Mouse (Mus musculus): ENCODE measurements around the gene Hoxb6.

Hoxb6 gene

GRCm38 (mm10) chr11:96311520-96312417 is 19.5 kb downstream of the Hoxb6 start:
- TF ChIP-seq NANOG (IDR thresholded peaks at IDR 0.05; ENCODE audit: borderline replicate concordance, low read length) (peak; percentile 77), POU5F1 (IDR thresholded peaks at IDR 0.05; ENCODE audit: borderline replicate concordance, low read length) (no peak), CTCF (conservative IDR thresholded peaks at IDR 0.05; ENCODE audit: low read length) (peak; percentile 45)
- H3K4me3 ChIP-seq (replicated peaks; ENCODE audit: low read length) = peak overlapping the region; percentile 46; the same call in 1 of the 2 replicates
- peaks cover 100% of the 10 kb centered on the region for H3K27me3 ChIP-seq (ENCODE audit: insufficient read depth, low read length)
- H3K36me3 ChIP-seq (ENCODE audit: insufficient read depth, low read length) = no peaks in the 10 kb centered on the region
- no peaks in the 10 kb centered on the region for H3K9me3 ChIP-seq (ENCODE audit: low read length)
- H3K4me1 ChIP-seq (replicated peaks; ENCODE audit: low read depth, low read length) = peaks cover 35% of the 10 kb centered on the region

- Histone ChIP-seq H3K36me3 (ENCODE audit: insufficient read depth, low read length) (no peaks in the 10 kb centered on the region), H3K4me3 (replicated peaks; ENCODE audit: low read length) (no peak overlapping the region), H3K9me3 (ENCODE audit: low read length) (no peaks in the 10 kb centered on the region), H3K4me1 (replicated peaks; ENCODE audit: low read depth, low read length) (peaks cover 43% of the 10 kb centered on the region), H3K27me3 (ENCODE audit: insufficient read depth, low read length) (peaks cover 100% of the 10 kb centered on the region)
- TF ChIP-seq POU5F1 (IDR thresholded peaks at IDR 0.05; ENCODE audit: borderline replicate concordance, low read length) (no peak), NANOG (IDR thresholded peaks at IDR 0.05; ENCODE audit: borderline replicate concordance, low read length) (no peak), CTCF (conservative IDR thresholded peaks at IDR 0.05; ENCODE audit: low read length) (no peak)
Measured at GRCm38 (mm10) chr11:96313134-96313533, 20.9 kb downstream of the Hoxb6 start.

GRCm38 (mm10) chr11:96313806-96314428 is 21.6 kb downstream of the Hoxb6 start:
- Histone ChIP-seq H3K36me3 (ENCODE audit: insufficient read depth, low read length) (no peaks in the 10 kb centered on the region), H3K4me3 (replicated peaks; ENCODE audit: low read length) (no peak overlapping the region), H3K9me3 (ENCODE audit: low read length) (no peaks in the 10 kb centered on the region), H3K27me3 (ENCODE audit: insufficient read depth, low read length) (peaks cover 98% of the 10 kb centered on the region), H3K4me1 (replicated peaks; ENCODE audit: low read depth, low read length) (peaks cover 45% of the 10 kb centered on the region)
- no peak for TF ChIP-seq CTCF (conservative IDR thresholded peaks at IDR 0.05; ENCODE audit: low read length)
- TF ChIP-seq NANOG (IDR thresholded peaks at IDR 0.05; ENCODE audit: borderline replicate concordance, low read length) = no peak
- no peak for TF ChIP-seq POU5F1 (IDR thresholded peaks at IDR 0.05; ENCODE audit: borderline replicate concordance, low read length)

GRCm38 (mm10) chr11:96314671-96315343 is 22.5 kb downstream of the Hoxb6 start:
- peaks cover 53% of the 10 kb centered on the region for H3K4me1 ChIP-seq (replicated peaks; ENCODE audit: low read depth, low read length)
- H3K36me3 ChIP-seq (ENCODE audit: insufficient read depth, low read length) = no peaks in the 10 kb centered on the region
- TF ChIP-seq CTCF (conservative IDR thresholded peaks at IDR 0.05; ENCODE audit: low read length) = no peak
- TF ChIP-seq NANOG (IDR thresholded peaks at IDR 0.05; ENCODE audit: borderline replicate concordance, low read length) = no peak
- TF ChIP-seq POU5F1 (IDR thresholded peaks at IDR 0.05; ENCODE audit: borderline replicate concordance, low read length) = no peak
- H3K27me3 ChIP-seq (ENCODE audit: insufficient read depth, low read length) = peaks cover 98% of the 10 kb centered on the region
- H3K9me3 ChIP-seq (ENCODE audit: low read length) = no peaks in the 10 kb centered on the region
- no peak overlapping the region; the same call in 1 of the 2 replicates for H3K4me3 ChIP-seq (replicated peaks; ENCODE audit: low read length)

GRCm38 (mm10) chr11:96315344-96315681 is 23.0 kb downstream of the Hoxb6 start:
- H3K4me3 ChIP-seq (replicated peaks; ENCODE audit: low read length) = no peak overlapping the region
- TF ChIP-seq NANOG (IDR thresholded peaks at IDR 0.05; ENCODE audit: borderline replicate concordance, low read length) (no peak), POU5F1 (IDR thresholded peaks at IDR 0.05; ENCODE audit: borderline replicate concordance, low read length) (no peak), CTCF (conservative IDR thresholded peaks at IDR 0.05; ENCODE audit: low read length) (no peak)
- peaks cover 56% of the 10 kb centered on the region for H3K4me1 ChIP-seq (replicated peaks; ENCODE audit: low read depth, low read length)
- peaks cover 98% of the 10 kb centered on the region for H3K27me3 ChIP-seq (ENCODE audit: insufficient read depth, low read length)
- H3K9me3 ChIP-seq (ENCODE audit: low read length) = no peaks in the 10 kb centered on the region
- H3K36me3 ChIP-seq (ENCODE audit: insufficient read depth, low read length) = no peaks in the 10 kb centered on the region

GRCm38 (mm10) chr11:96316696-96317607 is 24.7 kb downstream of the Hoxb6 start:
- Histone ChIP-seq H3K36me3 (ENCODE audit: insufficient read depth, low read length) (no peaks in the 10 kb centered on the region), H3K27me3 (ENCODE audit: insufficient read depth, low read length) (peaks cover 98% of the 10 kb centered on the region), H3K4me1 (replicated peaks; ENCODE audit: low read depth, low read length) (peaks cover 39% of the 10 kb centered on the region), H3K4me3 (replicated peaks; ENCODE audit: low read length) (no peak overlapping the region), H3K9me3 (ENCODE audit: low read length) (no peaks in the 10 kb centered on the region)
- TF ChIP-seq NANOG (IDR thresholded peaks at IDR 0.05; ENCODE audit: borderline replicate concordance, low read length) = no peak
- TF ChIP-seq CTCF (conservative IDR thresholded peaks at IDR 0.05; ENCODE audit: low read length) = no peak
- no peak for TF ChIP-seq POU5F1 (IDR thresholded peaks at IDR 0.05; ENCODE audit: borderline replicate concordance, low read length)

GRCm38 (mm10) chr11:96317608-96318367 is 25.5 kb downstream of the Hoxb6 start, which contains the start of gene Hoxb4:
Hoxb4 (plus strand) TSS chr11:96318267.
- Histone ChIP-seq H3K9me3 (ENCODE audit: low read length) (no peaks in the 10 kb centered on the region), H3K27me3 (ENCODE audit: insufficient read depth, low read length) (peaks cover 98% of the 10 kb centered on the region), H3K4me3 (replicated peaks; ENCODE audit: low read length) (peak within 1 kb of the TSS; percentile 70), H3K36me3 (ENCODE audit: insufficient read depth, low read length) (no peaks in the 10 kb centered on the region), H3K4me1 (replicated peaks; ENCODE audit: low read depth, low read length) (peaks cover 32% of the 10 kb centered on the region)
- TF ChIP-seq CTCF (conservative IDR thresholded peaks at IDR 0.05; ENCODE audit: low read length) (no peak), NANOG (IDR thresholded peaks at IDR 0.05; ENCODE audit: borderline replicate concordance, low read length) (no peak), POU5F1 (IDR thresholded peaks at IDR 0.05; ENCODE audit: borderline replicate concordance, low read length) (no peak)

Measured in E14TG2a.4 (cell line).